Mouse (Mus musculus): ENCODE data around the gene Magi2.
"Not testable (repeated sequence)": the region's sequence is repeated elsewhere in the genome, so short reads cannot be mapped to it uniquely, and the experiment has no call there.

Magi2 gene

GRCm38 (mm10) chr5:20227912-20228762 is 1001.3 kb downstream of the Magi2 start:
- in situ Hi-C loops (cut with MboI, MseI), result no loop called here

- in situ Hi-C loops (cut with MboI, MseI), result no loop called here
Observed at GRCm38 (mm10) chr5:20231908-20232307, 1005.1 kb downstream of the Magi2 start.

- in situ Hi-C loops (cut with MboI, MseI), result no loop called here
Observed at GRCm38 (mm10) chr5:20241523-20241922, 1014.7 kb downstream of the Magi2 start.

DNA sequence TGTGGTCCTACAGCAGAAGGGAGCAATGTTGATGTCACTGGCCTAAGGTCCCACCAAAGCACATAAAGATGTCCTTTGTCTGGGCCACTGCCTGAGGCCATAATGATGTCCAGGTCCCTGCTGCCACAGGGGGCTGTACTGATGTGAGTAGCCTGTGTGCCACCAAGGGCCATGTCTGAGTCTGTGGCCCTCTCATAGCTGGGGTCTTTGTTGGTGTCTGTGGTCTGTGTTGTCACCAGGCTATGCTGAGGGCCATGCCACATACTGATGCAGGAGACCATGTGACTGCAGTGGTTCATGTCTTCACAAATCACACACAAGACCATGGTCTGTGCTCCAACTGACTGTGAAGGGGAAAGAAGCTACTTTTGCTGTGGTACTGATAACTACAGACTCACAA is 1015.7 kb downstream of the Magi2 start:
- in situ Hi-C loops (cut with MboI, MseI), result no loop called here

GRCm38 (mm10) chr5:20249382-20249781 is 1022.5 kb downstream of the Magi2 start:
- in situ Hi-C loops (cut with MboI, MseI), result no loop called here

- in situ Hi-C loops (cut with MboI, MseI), result no loop called here
Observed at GRCm38 (mm10) chr5:20251541-20251940, 1024.7 kb downstream of the Magi2 start.

- in situ Hi-C loops (cut with MboI, MseI), result no loop called here
Observed at GRCm38 (mm10) chr5:20256150-20256868, 1029.5 kb downstream of the Magi2 start.

- in situ Hi-C loops (cut with MboI, MseI), result no loop called here
Observed at GRCm38 (mm10) chr5:20256933-20257332, 1030.1 kb downstream of the Magi2 start.

GRCm38 (mm10) chr5:20257419-20257818 is 1030.6 kb downstream of the Magi2 start:
- in situ Hi-C loops (cut with MboI, MseI), result no loop called here

DNA sequence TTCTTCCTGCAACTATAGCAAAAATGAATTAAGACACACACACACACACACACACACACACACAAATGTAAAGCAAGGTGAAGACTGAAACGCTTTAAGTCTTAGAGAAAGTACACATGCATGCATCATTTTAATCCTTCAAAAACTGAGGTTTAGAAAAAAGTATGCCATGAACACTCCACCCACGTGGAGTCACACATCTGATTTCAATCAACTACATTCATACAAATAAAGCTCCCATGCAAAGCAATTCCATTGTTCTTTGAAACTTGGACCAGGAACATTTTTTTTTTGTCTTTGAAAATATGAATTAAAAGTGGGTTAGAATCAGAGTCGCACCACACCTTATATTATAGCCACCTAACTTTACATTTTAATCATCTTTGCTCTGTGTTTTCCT is 1032.9 kb downstream of the Magi2 start:
- in situ Hi-C loops (cut with MboI, MseI), result no loop called here

GRCm38 (mm10) chr5:20272680-20273079 is 1045.8 kb downstream of the Magi2 start:
- in situ Hi-C loops (cut with MboI, MseI), result not testable (repeated sequence)

GRCm38 (mm10) chr5:20275632-20276031 is 1048.8 kb downstream of the Magi2 start:
- in situ Hi-C loops (cut with MboI, MseI), result no loop called here

GRCm38 (mm10) chr5:20285080-20285840 is 1058.4 kb downstream of the Magi2 start:
- in situ Hi-C loops (cut with MboI, MseI), result no loop called here

DNA sequence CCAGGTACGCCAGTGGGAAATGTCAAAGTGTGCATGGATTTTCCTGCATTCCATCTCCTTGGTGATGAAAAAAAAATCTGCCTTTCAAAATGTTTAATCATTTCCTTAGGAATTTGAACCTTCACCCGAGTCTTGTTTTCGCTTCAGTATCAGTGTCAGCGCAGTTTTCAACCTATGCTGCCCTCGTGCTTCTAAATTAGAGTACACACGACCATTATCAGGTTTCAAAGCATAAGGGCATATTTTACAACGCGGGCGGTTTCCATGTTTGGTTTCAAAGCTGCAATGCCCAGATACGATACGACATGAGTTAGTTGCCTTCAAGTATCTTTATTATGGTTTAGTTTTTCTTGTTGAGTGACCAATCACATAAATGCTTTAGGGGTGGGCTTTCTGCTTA is 1067.7 kb downstream of the Magi2 start:
- in situ Hi-C loops (cut with MboI, MseI), result loop anchor here in 1 of 2 experiments (5.0 kb wide), 1 partner anchor 77 kb away; no protein-coding TSS in a partner anchor

DNA sequence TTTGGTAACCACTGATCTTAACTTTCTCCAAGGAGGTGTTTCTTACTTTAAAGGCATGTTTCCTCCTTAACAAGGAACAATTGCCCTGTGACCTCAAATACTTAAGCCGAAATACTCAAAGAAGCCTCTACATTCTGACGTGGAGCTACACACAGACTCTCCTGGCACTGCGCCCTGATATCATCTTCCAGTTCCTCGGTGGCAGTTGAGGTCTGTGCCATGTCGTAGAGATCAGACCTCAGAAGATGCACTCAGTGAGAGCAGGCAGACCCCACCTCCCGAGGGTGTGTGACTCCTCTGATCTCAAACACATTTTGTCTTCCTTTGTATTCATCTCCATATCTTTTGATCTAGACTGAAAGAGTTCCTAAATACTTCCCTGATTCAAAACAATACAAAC is 1073.0 kb downstream of the Magi2 start:
- in situ Hi-C loops (cut with MboI, MseI), result no loop called here

DNA sequence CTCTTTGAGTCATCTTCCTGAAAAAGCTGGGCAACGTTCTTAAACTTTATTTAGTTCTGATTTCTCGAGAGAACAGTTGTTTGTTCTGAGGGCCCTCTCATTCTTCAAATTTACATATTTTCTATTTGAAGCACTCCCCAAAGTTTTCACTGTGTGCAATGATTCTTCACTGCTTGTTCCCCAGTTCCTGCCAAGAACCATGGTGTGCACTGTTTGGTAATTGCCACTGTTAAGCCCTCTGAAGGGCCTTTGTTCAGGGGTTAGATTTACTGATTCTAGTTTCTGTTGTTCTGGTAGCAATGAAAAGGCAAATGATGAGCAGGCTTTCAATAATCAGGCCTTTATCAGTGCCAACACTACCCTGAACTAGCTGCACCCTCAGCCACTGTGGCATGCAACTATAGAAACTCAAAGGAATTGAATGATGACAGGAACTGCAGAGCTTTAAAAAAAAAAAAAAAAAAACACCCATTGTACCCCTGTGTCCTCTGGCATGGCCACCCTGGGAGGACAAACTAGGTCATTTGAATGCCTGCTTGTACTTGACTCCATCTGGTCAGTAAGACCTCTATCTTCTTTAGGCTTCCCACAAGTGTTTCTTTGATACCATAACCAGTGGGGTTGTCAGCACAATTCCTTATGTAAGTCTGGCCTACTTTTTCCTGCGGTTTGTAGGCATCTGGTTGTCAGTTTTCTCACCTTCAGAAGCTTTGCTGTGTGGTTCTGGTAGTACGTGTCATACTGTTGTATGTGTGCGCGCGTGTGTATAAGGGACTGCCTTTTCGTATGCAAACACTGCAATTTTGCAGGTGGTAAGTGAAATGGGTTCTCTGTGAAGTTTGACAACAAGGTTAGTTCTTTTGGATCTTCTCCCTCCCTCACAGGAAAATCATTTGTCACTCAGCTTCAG is 1076.5 kb downstream of the Magi2 start:
- in situ Hi-C loops (cut with MboI, MseI), result no loop called here

GRCm38 (mm10) chr5:20320970-20321369 is 1094.1 kb downstream of the Magi2 start:
- in situ Hi-C loops (cut with MboI, MseI), result no loop called here

- in situ Hi-C loops (cut with MboI, MseI), result no loop called here
Observed at GRCm38 (mm10) chr5:20325290-20325689, 1098.5 kb downstream of the Magi2 start.

DNA sequence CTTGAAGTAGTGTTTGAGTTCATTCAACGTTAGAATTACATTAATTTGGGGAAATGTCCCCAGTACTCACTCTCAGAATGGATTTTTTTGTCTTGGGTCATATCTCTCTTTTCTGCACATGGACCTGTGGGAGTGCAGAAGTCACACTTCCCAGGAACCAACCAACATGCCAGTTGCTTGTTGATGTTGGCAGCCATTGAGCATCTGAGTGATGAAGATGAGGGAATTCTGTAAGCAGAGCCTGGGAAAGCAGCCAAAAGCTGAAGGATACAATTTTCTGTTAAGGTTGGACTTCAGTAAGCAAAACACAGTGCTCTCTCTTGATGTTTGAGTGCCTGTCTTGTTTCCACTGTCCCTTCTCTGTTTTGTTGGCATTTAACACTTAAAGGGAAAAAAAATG is 1102.1 kb downstream of the Magi2 start:
- in situ Hi-C loops (cut with MboI, MseI), result no loop called here

- in situ Hi-C loops (cut with MboI, MseI), result no loop called here
Observed at GRCm38 (mm10) chr5:20330025-20330424, 1103.2 kb downstream of the Magi2 start.

DNA sequence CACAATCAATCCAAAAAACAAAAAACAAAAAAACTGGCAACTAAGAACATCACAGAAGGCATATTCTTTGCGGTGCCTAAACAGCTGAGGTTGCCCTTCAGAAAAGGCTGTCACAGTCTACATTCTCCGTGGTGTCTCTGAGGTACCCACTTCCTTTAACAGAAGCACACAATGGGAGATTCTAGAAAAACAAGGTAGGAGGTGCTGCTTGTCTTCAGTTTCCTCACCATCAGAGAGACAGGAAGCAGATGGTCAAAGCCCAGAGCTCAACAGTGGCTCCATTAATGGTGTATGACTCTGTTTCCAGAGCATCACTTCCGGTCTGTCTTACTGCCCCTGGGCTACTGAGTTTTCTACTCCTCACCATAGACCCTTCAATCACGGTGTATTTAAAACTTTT is 1105.7 kb downstream of the Magi2 start:
- in situ Hi-C loops (cut with MboI, MseI), result no loop called here

All from T-helper 17 cell (primary cell).